Mouse (Mus musculus) olfactory bulb, adult 2 months (tissue): ENCODE results near the gene Mgea5.

Experiments
- CTCF ChIP-seq: fragments of 200-500 bp; IDR thresholded peaks from 2 replicates; pipeline ENCODE4 v1.5.1; 2012; ENCODE audit warnings: low read depth, mild to moderate bottlenecking, low read length, moderate library complexity; ENCODE audit not compliant: insufficient read depth
- POLR2A ChIP-seq: fragments of 200-500 bp; IDR thresholded peaks from 2 replicates; pipeline ENCODE4 v1.6.1; 2012; ENCODE audit warnings: mild to moderate bottlenecking, low read depth, low read length, moderate library complexity; ENCODE audit not compliant: insufficient read depth

- TF ChIP-seq POLR2A (no peak), CTCF (no peak)
These were observed 2.0 kb downstream of the Mgea5 start for GRCm38 (mm10) chr19:45781676-45782075.
